Comparison of ENCODE assay signal across 19 mouse cellular contexts in genomic region chr3:38050856-38051255, GRCm38 (mm10).
DNase-seq lines count a peak whose midpoint lies in the region; ATAC-seq and TF ChIP-seq lines count a peak whose summit lies in the region.
"Had no signal": no experiment of that assay in that cellular context is flagged by ENCODE, and none has a peak within 500 bp of the region (broad histone marks: within the 10 kb centered on the region; RNA-seq: fewer than 3 reads in every experiment).

No protein-coding gene starts in this region.

- no peak overlapping the region for H3K9ac ChIP-seq in limb, embryonic 15.5 days
- H3K9ac ChIP-seq in hindbrain, embryonic 14.5 days = no peak overlapping the region
- H3K9ac ChIP-seq: lung, embryonic 15.5 days; neural tube, embryonic 13.5 days had no signal

- H3K36me3 ChIP-seq in limb, embryonic 15.5 days = no peaks in the 10 kb centered on the region
- H3K36me3 ChIP-seq in limb, embryonic 10.5 days = no peaks in the 10 kb centered on the region
- H3K36me3 ChIP-seq in kidney, adult 2 months (ENCODE audit: control insufficient read depth, insufficient read depth, low read length) = no peaks in the 10 kb centered on the region
- H3K36me3 ChIP-seq in hindbrain, embryonic 14.5 days (replicated peaks; ENCODE audit: control insufficient read depth, insufficient read depth) = no peaks in the 10 kb centered on the region
- H3K36me3 ChIP-seq: lung, embryonic 15.5 days; midbrain, embryonic 10.5 days; neural tube, embryonic 13.5 days had no signal

- peaks cover 6% of the 10 kb centered on the region for H3K4me1 ChIP-seq in limb, embryonic 15.5 days
- H3K4me1 ChIP-seq in limb, embryonic 10.5 days = no peaks in the 10 kb centered on the region; the same call in 1 of the 2 replicates
- no peaks in the 10 kb centered on the region for H3K4me1 ChIP-seq in kidney, adult 2 months (ENCODE audit: control insufficient read depth, insufficient read depth, low read length)
- no peaks in the 10 kb centered on the region for H3K4me1 ChIP-seq in hindbrain, embryonic 14.5 days (replicated peaks; ENCODE audit: control insufficient read depth, insufficient read depth, low read length)

- no peaks in the 10 kb centered on the region for H3K27me3 ChIP-seq in limb, embryonic 15.5 days
- H3K27me3 ChIP-seq in limb, embryonic 10.5 days (ENCODE audit: low read depth, poor library complexity, severe bottlenecking) = no peaks in the 10 kb centered on the region
- no peaks in the 10 kb centered on the region for H3K27me3 ChIP-seq in kidney, adult 2 months (replicated peaks; ENCODE audit: control insufficient read depth, insufficient read depth, low read length)
- no peaks in the 10 kb centered on the region for H3K27me3 ChIP-seq in hindbrain, embryonic 14.5 days (ENCODE audit: control insufficient read depth, insufficient read depth, low read length)
- H3K27me3 ChIP-seq: neural tube, embryonic 13.5 days; Patski had no signal

- H3K27ac ChIP-seq in limb, embryonic 15.5 days = 0 out of 2 replicates have a peak overlapping the region, but pooled peaks have one; percentile 71
- no peak overlapping the region for H3K27ac ChIP-seq in limb, embryonic 10.5 days
- H3K27ac ChIP-seq in kidney, adult 2 months (ENCODE audit: insufficient read depth, low read depth, low read length) = no peak overlapping the region
- no peak overlapping the region for H3K27ac ChIP-seq in hindbrain, embryonic 14.5 days
- no peak overlapping the region for H3K27ac ChIP-seq in layer of hippocampus, adult 2 months
- H3K27ac ChIP-seq: macrophage; midbrain, embryonic 10.5 days; neural tube, embryonic 13.5 days had no signal

- no peak for ATAC-seq in limb, embryonic 15.5 days (ENCODE audit: insufficient number of reproducible peaks, low FRiP score, low TSS enrichment, low read depth)
- ATAC-seq in hindbrain, embryonic 14.5 days (ENCODE audit: low FRiP score) = no peak
- ATAC-seq: CD4-positive, CD25-positive, alpha-beta regulatory T cell, adult 4 months; forebrain, embryonic 14.5 days; Patski had no signal

- H3K4me3 ChIP-seq in limb, embryonic 15.5 days = no peak overlapping the region
- no peak overlapping the region for H3K4me3 ChIP-seq in limb, embryonic 10.5 days
- H3K4me3 ChIP-seq in kidney, adult 2 months (ENCODE audit: insufficient read depth, low read depth, low read length) = no peak overlapping the region
- no peak overlapping the region for H3K4me3 ChIP-seq in hindbrain, embryonic 14.5 days (replicated peaks; ENCODE audit: low read length)
- H3K4me3 ChIP-seq in layer of hippocampus, adult 2 months = no peak overlapping the region
- H3K4me3 ChIP-seq: lung, embryonic 15.5 days; midbrain, embryonic 10.5 days; neural tube, embryonic 13.5 days had no signal

- WGBS in limb, embryonic 15.5 days = 56% methylated on average over 9 of the region's 9 CpGs
- WGBS in limb, embryonic 10.5 days = 77% methylated on average over 9 of the region's 9 CpGs
- WGBS in kidney, adult 2 months = 23% methylated on average over 9 of the region's 9 CpGs
- 45% methylated on average over 9 of the region's 9 CpGs for WGBS in hindbrain, embryonic 14.5 days

- no peak overlapping the region for H3K4me2 ChIP-seq in limb, embryonic 15.5 days
- H3K4me2 ChIP-seq in hindbrain, embryonic 14.5 days (replicated peaks) = no peak overlapping the region
- H3K4me2 ChIP-seq: lung, embryonic 15.5 days; neural tube, embryonic 13.5 days had no signal

- peak; percentile 13 for DNase-seq in adrenal gland, postnatal 10 days
- DNase-seq in adrenal gland, postnatal 14 days = no peak
- DNase-seq in limb, embryonic 10.5 days (ENCODE audit: low spot score) = no peak
- peak; percentile 56 for DNase-seq in kidney, adult 2 months
- DNase-seq in kidney, postnatal 10 days = peak; percentile 36
- no peak for DNase-seq in hindbrain, embryonic 14.5 days (ENCODE audit: low spot score)
- no peak for DNase-seq in layer of hippocampus, adult 2 months (ENCODE audit: low spot score in 2 of 2)
- DNase-seq: cerebellum, adult 18-20 months; cerebellum, postnatal 36 days; gastrocnemius, postnatal 25 days; right cerebral cortex, adult 18-20 months had no signal

- TF ChIP-seq CTCF in kidney, adult 2 months (conservative IDR thresholded peaks at IDR 0.05; ENCODE audit: insufficient read depth, insufficient read length, low read depth, low read length) = no peak
- TF ChIP-seq CTCF in layer of hippocampus, adult 2 months (conservative IDR thresholded peaks at IDR 0.05) = no peak

- H3K9me3 ChIP-seq in limb, embryonic 15.5 days = no peaks in the 10 kb centered on the region
- no peaks in the 10 kb centered on the region for H3K9me3 ChIP-seq in limb, embryonic 10.5 days (replicated peaks)
- no peaks in the 10 kb centered on the region for H3K9me3 ChIP-seq in hindbrain, embryonic 14.5 days (ENCODE audit: control insufficient read depth, low read length)
- H3K9me3 ChIP-seq: lung, embryonic 15.5 days; midbrain, embryonic 10.5 days; neural tube, embryonic 13.5 days had no signal

- TF ChIP-seq POLR2A in kidney, adult 2 months (IDR thresholded peaks at IDR 0.05; ENCODE audit: low read depth, low read length) = no peak

Comparison
In these comparisons a context has a peak if more than half of its experiments do, and no peak if none do; other contexts are left out.
1. DNase-seq: peak in adrenal gland, postnatal 10 days (single experiment), kidney, adult 2 months (single experiment) and kidney, postnatal 10 days (single experiment); none in adrenal gland, postnatal 14 days (single experiment), limb, embryonic 10.5 days (single experiment), hindbrain, embryonic 14.5 days (single experiment) and layer of hippocampus, adult 2 months (0 of 2).